Mouse (Mus musculus) liver, embryonic 11.5 days (tissue): ENCODE measurements around the gene Jund. TPM values are rescaled to one million over a fixed set of nuclear protein-coding genes. Genes with fewer than 3 reads are reported as not detected.
A peak's percentile ranks its signal among the peaks of the same experiment; 100 is the strongest.

Experiments
- ATAC-seq: fragments of 200-750 bp; cut with Nextera tagmentation; replicated peaks from 2 replicates; pipeline ENCODE4 v1.8.0; 2017; ENCODE audit warnings: moderate number of reproducible peaks, mild to moderate bottlenecking, moderate TSS enrichment, moderate library complexity; ENCODE audit not compliant: low FRiP score
- DNase-seq: peaks from one replicate; pipeline ENCODE4 v3.0.0-alpha.2; 2017; ENCODE audit warnings: low spot score
- H3K27ac ChIP-seq: fragments of 300-500 bp; sonication (generic); 2 replicates; pipeline ENCODE4 v1.5.1; 2014; ENCODE audit warnings: mild to moderate bottlenecking, low read depth, low read length, control low read depth
- H3K27me3 ChIP-seq: fragments of 300-500 bp; sonication (generic); replicated peaks from 2 replicates; pipeline ENCODE4 v1.6.1; 2014; ENCODE audit warnings: low read length, mixed read lengths; ENCODE audit not compliant: control insufficient read depth, insufficient read depth
- H3K36me3 ChIP-seq: fragments of 300-500 bp; sonication (generic); 2 replicates; pipeline ENCODE4 v1.6.1; 2014; ENCODE audit warnings: mild to moderate bottlenecking, low read length, moderate library complexity, mixed read lengths; ENCODE audit not compliant: control insufficient read depth, insufficient read depth
- H3K4me1 ChIP-seq: fragments of 300-500 bp; sonication (generic); replicated peaks from 2 replicates; pipeline ENCODE4 v1.6.1; 2014; ENCODE audit warnings: low read length, mixed read lengths; ENCODE audit not compliant: control insufficient read depth, insufficient read depth
- H3K4me2 ChIP-seq: fragments of 300-500 bp; sonication (generic); 2 replicates; pipeline ENCODE4 v1.6.1; 2014; ENCODE audit warnings: mild to moderate bottlenecking, control low read depth, moderate library complexity
- H3K4me3 ChIP-seq: fragments of 300-500 bp; sonication (generic); 2 replicates; pipeline ENCODE4 v1.5.1; 2014; ENCODE audit warnings: low read depth, low read length, control low read depth
- H3K9ac ChIP-seq: fragments of 300-500 bp; sonication (generic); 2 replicates; pipeline ENCODE4 v1.6.1; 2014; ENCODE audit warnings: low read depth, low read length, control low read depth
- H3K9me3 ChIP-seq: fragments of 300-500 bp; sonication (generic); 2 replicates; pipeline ENCODE4 v1.6.1; 2016; ENCODE audit warnings: low read length, inconsistent platforms, mixed read lengths; ENCODE audit not compliant: control insufficient read depth
- WGBS: fragments of 180-500 bp; shearing (Covaris S2); extraction: QIAGEN DNeasy Blood & Tissue Kit; methylation state at CpG from one replicate; pipeline ENCODE4 v1.1.7; 2014; 5-methylcytosine and 5-hydroxymethylcytosine counted together
- polyA plus RNA-seq: library from polyadenylated mRNA; unstranded; fragments of >200 nt; fragmentation: Nextera tagmentation; extraction: Ambion mirVana; gene quantifications from 2 replicates; pipeline ENCODE4 v1.2.1, GENCODE M21; 2014

Gene Jund
- polyA plus RNA-seq, 1 experiment from 2014 or later = 47.2 TPM

- WGBS = 95% methylated on average over 4 of the region's 4 CpGs
- no peak for ATAC-seq
- DNase-seq = no peak
Observed at GRCm38 (mm10) chr8:70679404-70679803, 19.3 kb upstream of the Jund start.

GRCm38 (mm10) chr8:70680039-70680438 lies 18.7 kb upstream of the Jund start:
- Histone ChIP-seq H3K9me3 (no peaks in the 10 kb centered on the region), H3K36me3 (peaks cover 24% of the 10 kb centered on the region), H3K27ac (no peak overlapping the region), H3K4me3 (no peak overlapping the region), H3K27me3 (no peaks in the 10 kb centered on the region), H3K4me2 (no peak overlapping the region), H3K4me1 (peaks cover 34% of the 10 kb centered on the region), H3K9ac (no peak overlapping the region)
- DNase-seq (no peak), ATAC-seq (no peak)
- 75% methylated on average over 3 of the region's 3 CpGs for WGBS

More at GRCm38 (mm10) chr8:70679404-70679803, 19.3 kb upstream of the Jund start:
- Histone ChIP-seq H3K4me1 (peaks cover 40% of the 10 kb centered on the region), H3K9ac (peak overlapping the region; percentile 22; the same call in 1 of the 2 replicates), H3K4me2 (no peak overlapping the region), H3K9me3 (no peaks in the 10 kb centered on the region), H3K27ac (no peak overlapping the region), H3K4me3 (no peak overlapping the region), H3K36me3 (peaks cover 24% of the 10 kb centered on the region), H3K27me3 (no peaks in the 10 kb centered on the region)

- Histone ChIP-seq H3K9me3 (no peaks in the 10 kb centered on the region), H3K27me3 (no peaks in the 10 kb centered on the region), H3K9ac (no peak overlapping the region), H3K4me2 (no peak overlapping the region), H3K27ac (no peak overlapping the region), H3K4me3 (no peak overlapping the region), H3K4me1 (peaks cover 25% of the 10 kb centered on the region), H3K36me3 (peaks cover 23% of the 10 kb centered on the region)
- WGBS = 53% methylated on average over 3 of the region's 3 CpGs
- ATAC-seq = no peak
- no peak for DNase-seq
Observed at GRCm38 (mm10) chr8:70681410-70681809, 17.3 kb upstream of the Jund start.

- H3K4me3 ChIP-seq = no peak overlapping the region
- peaks cover 22% of the 10 kb centered on the region for H3K36me3 ChIP-seq
- 11% methylated on average over 19 of the region's 19 CpGs for WGBS
- ATAC-seq (no peak), DNase-seq (no peak)
- H3K27ac ChIP-seq = no peak overlapping the region
- no peak overlapping the region for H3K9ac ChIP-seq
- peaks cover 21% of the 10 kb centered on the region for H3K4me1 ChIP-seq
- peak overlapping the region; percentile 4 for H3K4me2 ChIP-seq
- H3K27me3 ChIP-seq = no peaks in the 10 kb centered on the region
- no peaks in the 10 kb centered on the region for H3K9me3 ChIP-seq
Observed at GRCm38 (mm10) chr8:70682193-70682592, 16.6 kb upstream of the Jund start.

GRCm38 (mm10) chr8:70682692-70683091 lies 16.1 kb upstream of the Jund start:
- ATAC-seq (no peak), DNase-seq (no peak)
- peaks cover 16% of the 10 kb centered on the region for H3K4me1 ChIP-seq
- H3K4me2 ChIP-seq = no peak overlapping the region
- no peak overlapping the region for H3K27ac ChIP-seq
- H3K27me3 ChIP-seq = no peaks in the 10 kb centered on the region
- no peak overlapping the region for H3K4me3 ChIP-seq
- WGBS = 53% methylated on average over 3 of the region's 3 CpGs
- H3K9ac ChIP-seq = no peak overlapping the region
- H3K36me3 ChIP-seq = peaks cover 20% of the 10 kb centered on the region
- no peaks in the 10 kb centered on the region for H3K9me3 ChIP-seq

- no peak for DNase-seq
- Histone ChIP-seq H3K9me3 (no peaks in the 10 kb centered on the region), H3K4me3 (no peak overlapping the region), H3K36me3 (peaks cover 4% of the 10 kb centered on the region), H3K4me2 (no peak overlapping the region), H3K27me3 (no peaks in the 10 kb centered on the region), H3K4me1 (peaks cover 11% of the 10 kb centered on the region), H3K9ac (no peak overlapping the region), H3K27ac (no peak overlapping the region)
- 61% methylated on average over 7 of the region's 7 CpGs for WGBS
- ATAC-seq = no peak
Observed at GRCm38 (mm10) chr8:70684291-70684690, 14.5 kb upstream of the Jund start.

- no peaks in the 10 kb centered on the region for H3K27me3 ChIP-seq
- no peaks in the 10 kb centered on the region for H3K36me3 ChIP-seq
- H3K4me2 ChIP-seq = no peak overlapping the region
- peaks cover 13% of the 10 kb centered on the region for H3K4me1 ChIP-seq
- 80% methylated on average over 8 of the region's 8 CpGs for WGBS
- ATAC-seq (no peak), DNase-seq (no peak)
- H3K27ac ChIP-seq = no peak overlapping the region
- H3K9ac ChIP-seq = no peak overlapping the region
- no peaks in the 10 kb centered on the region for H3K9me3 ChIP-seq
- no peak overlapping the region for H3K4me3 ChIP-seq
Observed at GRCm38 (mm10) chr8:70687576-70687975, 11.2 kb upstream of the Jund start.

GRCm38 (mm10) chr8:70688136-70688535 lies 10.6 kb upstream of the Jund start:
- DNase-seq = no peak
- ATAC-seq = no peak
- no peaks in the 10 kb centered on the region for H3K27me3 ChIP-seq
- H3K27ac ChIP-seq = no peak overlapping the region
- WGBS = 90% methylated on average over 3 of the region's 3 CpGs
- no peak overlapping the region for H3K4me3 ChIP-seq
- no peak overlapping the region for H3K4me2 ChIP-seq
- no peak overlapping the region for H3K9ac ChIP-seq
- H3K36me3 ChIP-seq = no peaks in the 10 kb centered on the region
- H3K4me1 ChIP-seq = peaks cover 12% of the 10 kb centered on the region
- H3K9me3 ChIP-seq = no peaks in the 10 kb centered on the region

- Histone ChIP-seq H3K9ac (0 out of 2 replicates have a peak overlapping the region, but pooled peaks have one; percentile 16), H3K36me3 (no peaks in the 10 kb centered on the region), H3K4me1 (peaks cover 15% of the 10 kb centered on the region), H3K9me3 (no peaks in the 10 kb centered on the region), H3K27ac (no peak overlapping the region), H3K4me3 (no peak overlapping the region), H3K4me2 (no peak overlapping the region), H3K27me3 (no peaks in the 10 kb centered on the region)
- ATAC-seq (no peak), DNase-seq (no peak)
- 67% methylated on average over 5 of the region's 5 CpGs for WGBS
Observed at GRCm38 (mm10) chr8:70689892-70690390, 8.8 kb upstream of the Jund start.
